Mouse (Mus musculus) neural tube, embryonic 11.5 days (tissue): Measurements from ENCODE around the gene Slc24a3. TPM values are rescaled to one million over a fixed set of nuclear protein-coding genes. Genes with fewer than 3 reads are reported as not detected.

Experiments used
- ATAC-seq: fragments of 200-750 bp; cut with Nextera tagmentation; 2 replicates; pipeline ENCODE4 v1.8.0; 2017; ENCODE audit warnings: moderate number of reproducible peaks, mild to moderate bottlenecking, moderate TSS enrichment, moderate library complexity; ENCODE audit not compliant: insufficient read depth, low FRiP score, low TSS enrichment
- DNase-seq: peaks from one replicate; pipeline ENCODE4 v3.0.0-alpha.2; 2015; ENCODE audit warnings: low spot score
- H3K27ac ChIP-seq: fragments of 300-500 bp; sonication (generic); 2 replicates; pipeline ENCODE4 v1.5.1; 2014; ENCODE audit warnings: low read depth, mild to moderate bottlenecking, low read length
- H3K27me3 ChIP-seq: fragments of 300-500 bp; sonication (generic); 2 replicates; pipeline ENCODE4 v1.6.1; 2014; ENCODE audit warnings: mild to moderate bottlenecking, low read length, mixed read lengths; ENCODE audit not compliant: control insufficient read depth, insufficient read depth
- H3K36me3 ChIP-seq: fragments of 300-500 bp; sonication (generic); 2 replicates; pipeline ENCODE4 v1.6.1; 2014; ENCODE audit warnings: mild to moderate bottlenecking, low read length, moderate library complexity, mixed read lengths; ENCODE audit not compliant: control insufficient read depth, insufficient read depth
- H3K4me1 ChIP-seq: fragments of 300-500 bp; sonication (generic); 2 replicates; pipeline ENCODE4 v1.6.1; 2014; ENCODE audit warnings: low read length, mixed read lengths; ENCODE audit not compliant: control insufficient read depth, insufficient read depth
- H3K4me2 ChIP-seq: fragments of 300-500 bp; sonication (generic); 2 replicates; pipeline ENCODE4 v1.6.1; 2014; ENCODE audit warnings: low read depth, mild to moderate bottlenecking, moderate library complexity
- H3K4me3 ChIP-seq: fragments of 300-500 bp; sonication (generic); 2 replicates; pipeline ENCODE4 v1.5.1; 2014; ENCODE audit warnings: low read depth, low read length
- H3K9ac ChIP-seq: fragments of 300-500 bp; sonication (generic); 2 replicates; pipeline ENCODE4 v1.6.1; 2014; ENCODE audit warnings: mild to moderate bottlenecking, low read length
- H3K9me3 ChIP-seq: fragments of 300-500 bp; sonication (generic); 2 replicates; pipeline ENCODE4 v1.6.1; 2016; ENCODE audit warnings: low read length; ENCODE audit not compliant: control insufficient read depth
- WGBS: fragments of 180-500 bp; shearing (Covaris S2); extraction: QIAGEN DNeasy Blood & Tissue Kit; methylation state at CpG from one replicate; pipeline ENCODE4 v1.1.7; 2014; 5-methylcytosine and 5-hydroxymethylcytosine counted together
- polyA plus RNA-seq: library from polyadenylated mRNA; unstranded; fragments of >200 nt; fragmentation: Nextera tagmentation; extraction: Ambion mirVana; gene quantifications from 2 replicates; pipeline ENCODE4 v1.2.1, GENCODE M21; 2014

Gene Slc24a3
- polyA plus RNA-seq, 1 experiment from 2014 or later, result 6.2 TPM

DNA sequence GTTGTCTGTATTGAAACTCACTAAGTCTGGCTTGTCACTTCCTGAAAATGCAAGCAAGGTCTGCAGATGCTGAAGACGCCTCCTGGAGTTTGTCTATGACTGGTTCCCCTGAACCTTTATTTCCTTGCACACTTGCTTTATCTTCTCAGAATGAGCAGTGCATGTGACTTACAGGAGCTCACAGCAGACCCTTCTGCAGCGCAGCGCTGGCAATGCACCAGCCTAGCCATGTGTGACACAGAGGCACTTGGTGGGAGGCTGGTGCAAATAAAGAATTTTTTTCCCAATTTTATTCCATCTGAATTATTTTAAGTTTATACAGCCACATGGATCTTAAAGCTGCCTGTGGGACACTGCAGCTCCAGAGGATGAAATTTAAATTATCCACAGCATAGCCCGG lies 452.1 kb downstream of the Slc24a3 start:
- no peak for DNase-seq
- Histone ChIP-seq H3K4me2 (no peak overlapping the region), H3K36me3 (no peaks in the 10 kb centered on the region), H3K9me3 (no peaks in the 10 kb centered on the region), H3K27me3 (no peaks in the 10 kb centered on the region), H3K4me1 (peaks cover 15% of the 10 kb centered on the region; the same call in 1 of the 2 replicates), H3K27ac (no peak overlapping the region), H3K4me3 (no peak overlapping the region), H3K9ac (no peak overlapping the region)
- 63% methylated on average over 4 of the region's 4 CpGs for WGBS
- ATAC-seq, result no peak

DNA sequence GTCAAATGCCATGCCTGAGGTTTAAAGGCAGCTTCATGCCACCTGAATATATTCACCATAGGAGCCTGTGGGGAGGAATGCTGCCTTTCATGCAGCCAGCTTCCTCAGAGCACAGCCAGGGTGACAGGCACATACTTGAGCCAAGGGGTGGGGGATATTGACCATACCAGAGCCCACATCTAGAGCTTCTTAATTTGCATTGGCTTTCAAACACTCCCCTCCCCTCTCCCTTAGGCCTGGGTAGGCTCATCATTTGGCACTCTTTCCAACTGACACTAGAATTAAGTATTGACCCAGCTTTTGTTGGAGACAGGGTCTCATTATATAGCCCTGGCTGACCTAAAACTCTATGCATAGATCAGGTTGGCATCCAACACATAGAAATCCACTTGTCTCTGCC lies 453.2 kb downstream of the Slc24a3 start:
- Histone ChIP-seq H3K36me3 (no peaks in the 10 kb centered on the region), H3K4me3 (no peak overlapping the region), H3K4me2 (no peak overlapping the region; the same call in 1 of the 2 replicates), H3K9ac (no peak overlapping the region), H3K9me3 (no peaks in the 10 kb centered on the region), H3K4me1 (peaks cover 15% of the 10 kb centered on the region; the same call in 1 of the 2 replicates), H3K27me3 (no peaks in the 10 kb centered on the region), H3K27ac (peak overlapping the region; percentile 1; the same call in 1 of the 2 replicates)
- DNase-seq (peak; percentile 39), ATAC-seq (peak; percentile 78)

DNA sequence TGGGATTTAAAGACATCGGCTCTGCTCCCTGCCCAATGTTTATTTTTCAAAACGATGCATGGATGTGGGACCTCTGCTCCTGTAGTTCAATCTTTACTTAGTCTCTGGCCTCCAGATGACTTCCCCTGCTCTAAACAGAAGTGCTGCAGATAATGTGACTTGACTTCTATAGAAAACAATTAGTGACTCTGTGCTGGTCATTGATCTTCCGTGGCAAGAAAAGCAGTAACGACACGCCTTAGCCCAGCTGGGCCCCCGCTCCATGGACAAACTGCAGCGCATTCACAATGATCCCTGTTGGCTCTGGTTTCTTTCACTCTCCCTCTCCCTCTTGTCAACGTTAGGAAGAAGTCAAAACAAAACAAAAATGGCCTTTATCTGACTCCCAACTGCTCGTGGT lies 453.6 kb downstream of the Slc24a3 start:
- H3K4me3 ChIP-seq, result no peak overlapping the region
- H3K9ac ChIP-seq, result no peak overlapping the region
- DNase-seq (peak; percentile 75), ATAC-seq (peak; percentile 75)
- peak overlapping the region; percentile 1; the same call in 1 of the 2 replicates for H3K27ac ChIP-seq
- no peaks in the 10 kb centered on the region for H3K9me3 ChIP-seq
- peaks cover 15% of the 10 kb centered on the region; the same call in 1 of the 2 replicates for H3K4me1 ChIP-seq
- H3K4me2 ChIP-seq, result no peak overlapping the region
- WGBS, result 5% methylated on average over 9 of the region's 9 CpGs
- no peaks in the 10 kb centered on the region for H3K27me3 ChIP-seq
- no peaks in the 10 kb centered on the region for H3K36me3 ChIP-seq

DNA sequence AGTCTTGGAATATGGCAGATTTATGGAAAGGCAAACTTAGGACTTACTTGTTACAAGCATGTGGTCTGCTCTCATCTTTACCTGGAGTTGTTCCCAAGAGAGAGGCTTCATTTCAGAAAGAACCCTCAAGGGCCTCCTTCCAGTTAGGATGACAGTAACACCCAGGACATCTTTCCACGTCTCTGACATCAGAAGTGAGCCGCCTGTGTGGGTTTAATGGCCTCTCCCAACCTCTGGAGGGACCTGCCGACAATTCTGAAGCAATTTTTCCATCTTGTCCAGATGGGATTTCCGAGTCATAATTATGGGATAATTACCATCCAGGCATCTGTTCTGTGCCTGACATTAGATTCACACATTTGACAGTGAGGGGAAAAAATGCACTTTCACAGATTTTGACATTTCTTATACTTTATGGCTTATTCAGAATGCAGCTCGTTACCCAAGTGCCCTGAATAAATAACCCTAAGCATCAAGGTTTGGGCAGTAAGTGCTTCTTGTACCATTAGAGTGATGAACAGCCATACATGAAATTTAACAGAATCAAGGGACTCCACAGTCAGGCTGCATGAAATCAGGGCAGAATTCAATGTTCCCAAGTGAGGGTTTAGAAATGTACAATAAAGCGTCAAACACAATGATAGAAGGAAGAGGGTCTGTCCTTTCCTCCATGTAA lies 463.7 kb downstream of the Slc24a3 start:
- H3K9me3 ChIP-seq, result no peaks in the 10 kb centered on the region
- ATAC-seq, result 0 out of 2 replicates have a peak, but pooled peaks have one; percentile 16
- no peaks in the 10 kb centered on the region for H3K4me1 ChIP-seq
- no peak overlapping the region for H3K27ac ChIP-seq
- H3K36me3 ChIP-seq, result no peaks in the 10 kb centered on the region
- DNase-seq, result no peak
- WGBS, result 69% methylated on average over 6 of the region's 6 CpGs
- no peak overlapping the region for H3K4me3 ChIP-seq
- H3K4me2 ChIP-seq, result no peak overlapping the region
- no peak overlapping the region for H3K9ac ChIP-seq
- no peaks in the 10 kb centered on the region for H3K27me3 ChIP-seq

DNA sequence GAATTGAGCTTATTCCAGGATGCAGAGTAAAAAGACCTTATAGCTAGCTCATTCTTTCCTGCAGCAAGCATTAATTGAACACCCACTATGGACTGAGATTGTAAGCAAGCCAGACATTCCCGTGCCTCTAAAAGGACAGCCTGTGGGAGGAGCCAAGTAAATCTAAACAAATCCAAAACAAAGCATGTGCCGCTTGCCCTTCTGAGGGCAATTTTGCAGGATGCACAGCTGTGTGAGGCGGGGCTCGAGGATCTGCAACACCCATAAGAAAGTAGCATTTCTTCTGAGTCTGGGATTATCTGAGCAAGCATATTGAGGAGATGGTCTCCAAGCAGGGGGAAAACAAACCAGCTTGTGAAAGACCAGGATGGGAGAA lies 464.2 kb downstream of the Slc24a3 start:
- Histone ChIP-seq H3K4me1 (no peaks in the 10 kb centered on the region), H3K4me2 (no peak overlapping the region), H3K9ac (no peak overlapping the region), H3K36me3 (no peaks in the 10 kb centered on the region), H3K27ac (no peak overlapping the region), H3K9me3 (no peaks in the 10 kb centered on the region), H3K27me3 (no peaks in the 10 kb centered on the region), H3K4me3 (no peak overlapping the region)
- ATAC-seq (no peak), DNase-seq (no peak)
- 60% methylated on average over 4 of the region's 4 CpGs for WGBS

DNA sequence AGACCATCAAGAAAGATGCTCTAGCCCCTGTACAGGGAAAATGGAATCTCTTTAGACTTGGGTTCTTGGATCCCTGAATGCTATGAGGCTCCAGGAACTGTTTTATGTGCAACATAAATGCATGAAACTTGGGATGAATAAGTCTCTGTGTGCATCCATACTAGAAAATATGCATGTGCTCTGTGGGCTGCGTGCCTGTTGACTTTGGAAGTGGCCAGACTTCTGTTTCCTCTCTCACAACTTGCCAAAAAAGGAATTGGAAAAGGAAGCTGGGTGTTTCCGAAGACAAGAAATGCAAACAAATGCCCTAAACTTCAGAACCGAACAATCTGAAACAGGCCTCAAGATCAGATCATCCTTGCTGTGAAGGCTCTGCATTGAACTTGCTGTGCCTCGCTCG lies 466.3 kb downstream of the Slc24a3 start:
- no peak for ATAC-seq

DNA sequence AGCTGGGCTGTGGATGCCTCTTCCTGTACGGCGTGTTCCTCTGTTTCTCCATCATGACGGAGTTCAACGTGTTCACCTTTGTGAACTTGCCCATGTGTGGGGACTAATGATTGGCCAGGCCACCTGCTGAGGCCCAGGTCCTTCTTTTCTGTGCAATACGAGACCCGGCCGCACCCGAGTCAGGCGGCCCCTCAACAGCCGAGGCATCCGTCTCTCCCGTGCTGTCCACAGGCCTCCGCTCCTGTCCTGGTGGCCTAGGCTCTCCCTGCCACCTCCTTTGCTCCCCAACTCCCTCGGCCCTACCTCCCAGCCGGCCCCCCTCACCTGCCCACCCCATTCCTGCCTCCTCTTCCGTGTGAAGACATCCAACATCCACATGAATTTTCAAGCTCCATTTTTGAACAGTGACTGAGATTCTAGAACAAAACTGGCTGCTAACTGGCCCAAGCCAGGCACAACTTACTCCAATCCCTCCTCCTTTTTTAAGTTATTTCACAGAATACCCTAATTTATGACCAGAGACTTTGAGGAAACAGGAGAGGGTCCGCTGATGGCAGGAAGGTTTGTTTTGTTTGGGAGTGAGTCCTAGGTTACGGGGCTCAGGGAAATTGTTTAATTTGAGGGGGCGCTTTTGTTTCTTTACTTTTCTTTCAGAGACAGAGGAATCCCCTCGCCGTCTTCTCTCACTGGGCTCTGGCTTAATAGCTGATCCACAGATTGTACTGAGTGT lies 472.9 kb downstream of the Slc24a3 start:
- no peak overlapping the region for H3K27ac ChIP-seq

More for the DNA sequence above, 466.3 kb downstream of the Slc24a3 start:
- WGBS, result 78% methylated on average over 5 of the region's 5 CpGs
- H3K27me3 ChIP-seq, result no peaks in the 10 kb centered on the region
- no peak for DNase-seq
- no peak overlapping the region for H3K4me2 ChIP-seq
- H3K9ac ChIP-seq, result no peak overlapping the region
- H3K36me3 ChIP-seq, result no peaks in the 10 kb centered on the region
- H3K9me3 ChIP-seq, result no peaks in the 10 kb centered on the region
- H3K4me1 ChIP-seq, result no peaks in the 10 kb centered on the region
- no peak overlapping the region for H3K27ac ChIP-seq
- H3K4me3 ChIP-seq, result no peak overlapping the region

DNA sequence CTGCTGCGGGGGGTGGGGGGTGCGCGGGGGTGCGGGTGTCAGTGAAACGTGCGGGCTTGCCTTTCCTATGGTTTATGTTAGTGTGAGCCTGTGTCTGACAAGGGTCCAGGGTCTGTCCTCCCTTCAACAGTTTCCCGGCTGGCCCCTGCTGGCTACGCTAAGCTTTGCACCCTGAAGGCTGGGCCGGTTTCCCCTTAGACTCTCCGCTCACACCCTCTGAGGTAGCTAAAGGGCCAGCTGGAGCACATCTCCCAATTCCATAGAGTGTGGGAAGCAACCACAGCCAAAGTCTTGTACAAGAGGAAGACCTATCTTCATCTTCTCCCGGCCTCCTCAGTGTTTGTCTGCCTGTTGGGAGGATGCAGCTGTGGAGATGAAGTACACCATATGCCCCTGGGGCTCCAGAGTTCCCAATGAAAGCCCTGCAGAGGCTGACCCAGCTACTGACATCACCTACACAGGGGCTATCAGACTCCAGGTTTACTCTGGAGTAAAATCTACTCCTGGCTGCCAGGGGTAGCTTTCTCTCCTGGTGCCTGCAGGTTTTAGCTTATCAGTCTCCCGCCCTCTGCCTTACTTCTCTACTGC lies 487.9 kb downstream of the Slc24a3 start:
- H3K4me1 ChIP-seq, result no peaks in the 10 kb centered on the region
- H3K9me3 ChIP-seq, result no peaks in the 10 kb centered on the region
- no peak overlapping the region for H3K27ac ChIP-seq
- no peak overlapping the region for H3K9ac ChIP-seq
- no peaks in the 10 kb centered on the region for H3K36me3 ChIP-seq
- WGBS, result 32% methylated on average over 12 of the region's 12 CpGs
- H3K4me3 ChIP-seq, result no peak overlapping the region
- no peaks in the 10 kb centered on the region for H3K27me3 ChIP-seq
- DNase-seq (peak; percentile 21), ATAC-seq (0 out of 2 replicates have a peak, but pooled peaks have one; percentile 67)
- H3K4me2 ChIP-seq, result no peak overlapping the region

More for the DNA sequence above, 472.9 kb downstream of the Slc24a3 start:
- H3K9me3 ChIP-seq, result no peaks in the 10 kb centered on the region
- H3K36me3 ChIP-seq, result no peaks in the 10 kb centered on the region
- H3K9ac ChIP-seq, result no peak overlapping the region
- H3K4me1 ChIP-seq, result no peaks in the 10 kb centered on the region
- no peak overlapping the region for H3K4me2 ChIP-seq
- ATAC-seq, result no peak
- H3K4me3 ChIP-seq, result no peak overlapping the region
- H3K27me3 ChIP-seq, result no peaks in the 10 kb centered on the region
- 68% methylated on average over 21 of the region's 21 CpGs for WGBS
- no peak for DNase-seq
